Mouse (Mus musculus) kidney, adult 8-10 months (tissue): ENCODE data around the gene Plekho2.
A peak's percentile ranks its signal among the peaks of the same experiment; 100 is the strongest.

Experiments
- DNase-seq, 2 experiments: peaks; one replicate each; pipeline ENCODE4 v3.0.0; 2022

The Plekho2 gene

DNA sequence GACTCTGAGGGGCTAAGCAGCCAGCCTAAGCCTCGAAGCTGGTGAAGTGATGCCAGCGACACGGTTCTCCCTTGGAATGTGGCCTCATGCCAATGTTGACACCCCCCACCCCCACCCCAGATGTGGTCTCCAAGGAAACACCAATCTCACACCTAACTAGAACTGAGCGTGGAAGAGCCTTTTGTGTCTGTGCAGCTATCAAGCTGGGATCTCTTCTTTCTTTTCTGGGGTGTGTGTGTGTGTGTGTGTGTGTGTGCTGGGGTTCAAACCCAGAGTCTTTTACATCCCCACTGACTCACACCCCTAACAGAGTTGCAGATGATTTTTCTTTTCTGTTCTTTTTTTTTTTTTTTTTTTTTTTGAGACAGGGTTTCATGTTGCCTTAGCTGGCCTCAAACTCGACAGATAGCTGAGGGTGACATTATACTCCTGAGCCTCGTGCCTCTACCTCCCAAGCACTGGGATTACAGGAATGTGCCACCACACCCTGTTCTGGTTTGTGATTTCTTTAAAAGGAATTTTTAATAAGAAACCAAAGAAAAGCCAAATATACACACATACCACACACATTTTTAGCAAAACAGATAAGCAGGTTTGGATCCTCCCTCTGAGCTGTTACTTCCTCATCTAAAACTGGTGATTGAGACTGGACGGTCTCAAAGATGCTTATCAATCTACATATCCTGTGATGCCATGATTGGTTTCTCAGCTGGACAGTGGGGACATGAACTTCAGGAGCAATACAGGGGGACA, 29.6 kb downstream of the Plekho2 start:
- no peak for DNase-seq

- no peak for DNase-seq
These were observed 30.2 kb downstream of the Plekho2 start for GRCm38 (mm10) chr9:65549643-65550042.

GRCm38 (mm10) chr9:65549139-65549538, 30.7 kb downstream of the Plekho2 start:
- DNase-seq = no peak

- no peak for DNase-seq
These were observed 31.5 kb downstream of the Plekho2 start for GRCm38 (mm10) chr9:65548311-65548710.

- DNase-seq = no peak
These were observed 32.0 kb downstream of the Plekho2 start for GRCm38 (mm10) chr9:65547844-65548243.

DNA sequence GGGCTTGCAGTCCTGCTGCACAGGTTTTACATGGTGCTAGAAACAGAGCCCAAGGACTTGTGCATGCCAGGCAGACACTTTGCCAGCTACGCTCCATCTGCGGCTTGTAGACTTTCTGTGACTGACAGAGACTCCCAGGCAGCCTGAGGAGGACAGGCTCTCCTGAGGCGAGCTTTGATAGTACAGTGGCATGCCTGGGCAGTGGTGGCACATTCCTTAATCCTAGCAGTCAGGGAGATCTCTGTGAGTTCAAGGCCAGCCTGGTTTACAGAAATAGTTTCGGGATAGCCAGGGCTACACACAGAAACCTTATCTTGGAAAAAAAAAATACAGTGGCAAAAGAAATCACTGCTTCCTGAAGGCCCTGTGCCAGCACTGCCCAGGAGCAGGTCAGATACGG, 32.7 kb downstream of the Plekho2 start:
- no peak for DNase-seq

DNA sequence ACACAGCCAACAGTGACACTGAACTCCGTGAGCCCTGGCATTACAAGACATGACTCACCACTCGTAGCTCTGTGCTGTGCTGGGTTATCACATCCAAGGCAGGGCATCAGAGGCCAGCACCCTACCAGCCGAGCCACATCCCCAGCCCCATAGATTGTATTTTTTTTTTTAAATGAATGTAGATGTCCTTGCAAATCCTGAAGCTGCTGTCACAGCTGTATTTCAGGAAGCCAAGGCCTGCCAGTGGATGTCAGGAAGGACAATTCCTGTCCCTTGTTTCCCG, 33.5 kb downstream of the Plekho2 start:
- no peak for DNase-seq

DNA sequence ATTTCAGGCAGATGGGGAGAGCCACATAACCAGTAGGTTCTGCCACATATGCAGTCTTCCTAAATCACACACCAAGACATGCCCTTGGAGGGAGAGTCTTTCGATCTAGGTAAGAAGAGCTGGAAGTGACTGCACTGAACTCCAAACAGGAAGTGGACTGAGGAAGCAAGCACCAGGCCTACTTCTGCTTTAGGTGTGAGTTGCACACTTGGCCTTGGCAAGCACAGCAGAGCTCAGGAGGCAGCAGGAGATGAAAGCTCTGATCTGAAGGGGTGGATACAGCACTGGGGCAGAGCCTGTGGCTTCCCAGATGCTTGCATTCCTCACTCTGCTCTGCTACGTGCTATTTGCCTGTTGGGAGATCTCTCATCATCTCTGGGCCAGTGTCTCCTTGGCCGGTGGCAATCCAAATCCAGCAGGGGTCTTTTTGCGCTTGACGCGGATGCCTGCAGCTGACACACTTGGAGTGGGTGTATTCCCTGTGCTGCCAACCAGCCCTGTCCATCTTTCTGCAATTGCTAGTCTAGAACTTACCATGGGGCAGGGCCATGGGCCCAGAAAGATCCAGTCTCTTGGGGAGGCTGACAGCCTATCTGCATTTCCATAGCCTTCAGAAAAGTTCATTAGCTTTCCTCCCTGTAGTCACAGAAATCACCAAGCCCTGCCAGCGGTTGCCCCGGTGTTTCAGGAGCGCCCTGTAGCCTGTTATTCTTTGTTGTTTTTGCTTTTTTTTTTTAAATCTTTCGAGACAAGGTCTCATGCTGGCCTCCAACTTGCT, 34.0 kb downstream of the Plekho2 start:
- DNase-seq = no peak

DNA sequence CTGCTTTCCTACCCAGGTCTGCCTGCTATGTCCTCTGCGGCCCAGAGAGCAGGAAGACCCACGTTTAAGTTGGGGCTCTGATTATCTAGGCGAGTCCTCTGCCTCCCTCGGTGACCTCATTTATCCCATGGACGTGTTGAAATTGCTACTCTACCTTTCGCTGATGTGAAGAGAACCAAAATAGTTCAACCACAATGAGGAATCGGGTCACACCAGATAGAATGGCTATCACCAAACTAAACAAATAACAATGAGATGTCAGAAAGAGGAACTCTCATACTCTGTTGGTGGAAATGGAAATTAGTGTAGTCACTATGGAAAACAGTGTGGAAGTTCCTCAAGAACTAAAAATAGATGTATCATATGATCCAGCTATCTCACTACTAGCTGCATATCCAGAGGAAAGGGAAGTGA, 37.7 kb downstream of the Plekho2 start:
- DNase-seq = no peak

GRCm38 (mm10) chr9:65541126-65542068, 38.4 kb downstream of the Plekho2 start:
- no peak for DNase-seq

GRCm38 (mm10) chr9:65539697-65540096, 40.1 kb downstream of the Plekho2 start:
- no peak for DNase-seq

DNA sequence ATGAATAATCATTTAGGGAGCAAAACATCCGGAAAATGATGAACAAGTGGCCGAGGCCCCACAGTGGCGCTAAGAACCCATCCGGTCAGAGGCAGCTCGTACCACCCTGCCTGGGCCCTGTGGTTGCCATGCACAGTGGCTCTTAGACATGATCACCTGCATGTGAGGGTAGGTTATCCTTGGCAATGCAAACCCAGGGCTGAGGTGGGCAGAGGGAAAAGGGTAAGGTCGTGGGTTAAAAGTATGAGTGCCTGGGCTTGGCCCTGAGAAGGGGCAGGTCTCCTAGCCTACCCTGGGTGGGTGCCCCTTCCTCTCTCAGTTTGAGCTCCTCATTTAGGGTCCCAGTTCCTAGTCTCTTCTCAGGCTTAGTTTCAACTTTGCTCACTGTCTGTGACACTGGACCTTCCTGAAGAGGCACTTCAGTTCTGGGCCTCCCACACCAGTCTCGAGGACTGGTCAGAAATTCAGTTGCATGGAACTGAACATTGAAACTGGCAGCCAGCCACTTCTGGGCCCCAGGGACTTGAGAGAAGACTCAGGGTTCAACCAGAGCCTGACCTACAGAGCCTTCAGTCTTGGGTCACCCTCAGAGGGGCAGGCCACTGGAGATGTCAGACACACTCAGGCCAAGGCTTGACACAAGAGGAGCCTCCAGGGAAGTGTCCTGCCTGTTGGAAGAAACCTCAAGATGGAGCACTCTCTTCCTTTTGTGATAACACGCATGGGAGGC, 41.8 kb downstream of the Plekho2 start:
- DNase-seq = peak in 1 of 2 experiments; percentile 23

GRCm38 (mm10) chr9:65536491-65536890, 43.3 kb downstream of the Plekho2 start:
- DNase-seq = no peak

DNA sequence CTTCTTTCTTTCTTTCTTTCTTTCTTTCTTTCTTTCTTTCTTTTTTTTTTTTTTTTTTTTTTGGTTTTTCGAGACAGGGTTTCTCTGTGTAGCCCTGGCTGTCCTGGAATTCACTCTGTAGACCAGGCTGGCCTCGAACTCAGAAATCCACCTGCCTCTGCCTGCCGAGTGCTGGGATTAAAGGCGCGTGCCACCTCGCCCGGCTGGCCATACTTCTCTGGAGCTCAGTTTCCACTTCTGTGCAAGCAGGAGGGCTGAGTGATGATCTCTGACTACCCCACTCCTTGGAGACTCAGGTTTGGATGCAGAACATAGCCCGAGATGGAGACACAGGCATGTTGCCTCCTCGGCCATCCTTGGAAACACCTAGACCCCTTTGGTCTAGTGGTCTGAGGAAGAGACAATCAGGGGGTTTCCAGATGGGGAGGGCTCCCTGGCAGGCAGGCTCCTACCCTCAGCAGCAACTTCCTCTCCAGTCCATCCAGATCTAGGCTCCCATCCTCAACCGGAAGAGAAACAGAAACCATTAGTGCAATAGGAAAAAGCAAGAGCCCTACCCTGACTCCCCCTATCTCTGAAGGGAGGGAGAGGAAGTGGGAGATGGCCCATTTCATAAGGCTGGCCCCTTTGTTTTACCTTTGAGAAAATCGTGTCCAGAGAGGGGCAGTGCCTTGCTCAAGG, 43.9 kb downstream of the Plekho2 start:
- DNase-seq = no peak

- no peak for DNase-seq
These were observed 44.6 kb downstream of the Plekho2 start for GRCm38 (mm10) chr9:65535191-65535722.

DNA sequence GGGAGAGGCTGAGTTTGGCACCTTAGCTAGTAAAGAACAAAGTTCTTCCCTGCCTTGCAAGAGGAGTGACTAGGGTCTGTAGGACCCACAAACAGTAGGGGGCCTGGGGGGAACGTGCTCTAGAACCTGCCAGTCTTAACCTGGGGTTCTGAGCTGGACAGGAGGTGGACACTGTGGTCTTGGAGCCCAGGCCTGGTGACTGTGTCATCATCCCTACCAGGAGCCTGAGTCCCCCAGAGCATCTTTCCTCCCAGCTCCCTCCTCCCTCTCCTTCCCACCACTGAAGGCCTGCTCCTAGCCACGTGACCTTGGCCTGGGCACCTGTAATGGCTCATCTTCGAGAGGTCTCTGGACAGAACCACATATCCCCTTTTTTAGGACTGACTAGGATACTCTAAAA, 45.7 kb downstream of the Plekho2 start:
- DNase-seq = no peak

- DNase-seq = no peak
These were observed 46.9 kb downstream of the Plekho2 start for GRCm38 (mm10) chr9:65532986-65533385.

DNA sequence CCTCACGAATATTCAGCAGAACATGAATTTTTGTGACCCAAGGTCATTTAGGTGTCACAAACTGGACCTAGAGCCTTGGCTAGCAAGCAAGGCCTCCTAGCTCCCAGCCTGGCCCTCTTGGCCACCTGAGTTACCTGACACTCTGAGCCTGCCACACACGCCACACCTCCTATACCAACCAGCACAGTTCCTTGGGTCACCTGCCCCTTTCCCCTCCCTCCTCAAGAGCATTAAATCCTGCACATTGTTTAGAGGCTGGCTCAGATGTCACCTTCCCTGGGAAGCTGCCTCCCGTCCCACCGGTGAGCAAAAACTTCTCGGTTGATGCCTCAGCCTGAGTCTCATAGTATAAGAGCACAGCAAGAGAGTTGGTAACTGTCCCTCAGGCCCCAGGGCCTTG, 48.6 kb downstream of the Plekho2 start:
- no peak for DNase-seq

- DNase-seq = no peak
These were observed 50.2 kb downstream of the Plekho2 start for GRCm38 (mm10) chr9:65529659-65530058.

DNA sequence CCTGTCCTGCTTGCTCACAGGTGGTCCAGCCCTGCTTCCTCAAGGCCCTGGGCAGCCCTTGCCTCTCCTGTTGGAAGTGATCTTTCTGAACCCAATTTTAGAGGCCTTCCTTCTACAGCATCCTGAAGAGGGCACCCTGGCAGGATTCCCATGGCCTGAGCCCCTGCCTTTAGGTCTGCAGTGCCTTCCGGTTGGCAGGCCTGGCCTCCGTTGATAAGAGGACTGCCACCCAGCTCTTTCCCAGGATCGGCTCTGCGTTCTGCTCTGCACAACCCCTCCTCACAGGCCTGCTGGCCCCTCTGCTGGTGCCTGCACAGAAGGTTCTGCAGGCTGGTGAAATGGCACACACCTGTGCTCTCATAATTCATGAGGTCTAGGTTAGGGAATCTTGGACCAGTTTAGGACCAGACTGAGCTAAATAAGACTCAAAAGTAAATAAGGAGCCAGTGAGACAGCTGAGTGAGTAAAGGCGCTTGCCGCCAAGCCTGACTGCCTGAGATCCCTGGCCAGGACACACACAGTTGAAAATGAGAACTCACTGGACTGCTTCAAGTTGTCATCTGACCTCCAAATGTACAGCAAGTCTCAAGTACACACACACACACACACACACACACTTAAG, 51.3 kb downstream of the Plekho2 start:
- DNase-seq = no peak

DNA sequence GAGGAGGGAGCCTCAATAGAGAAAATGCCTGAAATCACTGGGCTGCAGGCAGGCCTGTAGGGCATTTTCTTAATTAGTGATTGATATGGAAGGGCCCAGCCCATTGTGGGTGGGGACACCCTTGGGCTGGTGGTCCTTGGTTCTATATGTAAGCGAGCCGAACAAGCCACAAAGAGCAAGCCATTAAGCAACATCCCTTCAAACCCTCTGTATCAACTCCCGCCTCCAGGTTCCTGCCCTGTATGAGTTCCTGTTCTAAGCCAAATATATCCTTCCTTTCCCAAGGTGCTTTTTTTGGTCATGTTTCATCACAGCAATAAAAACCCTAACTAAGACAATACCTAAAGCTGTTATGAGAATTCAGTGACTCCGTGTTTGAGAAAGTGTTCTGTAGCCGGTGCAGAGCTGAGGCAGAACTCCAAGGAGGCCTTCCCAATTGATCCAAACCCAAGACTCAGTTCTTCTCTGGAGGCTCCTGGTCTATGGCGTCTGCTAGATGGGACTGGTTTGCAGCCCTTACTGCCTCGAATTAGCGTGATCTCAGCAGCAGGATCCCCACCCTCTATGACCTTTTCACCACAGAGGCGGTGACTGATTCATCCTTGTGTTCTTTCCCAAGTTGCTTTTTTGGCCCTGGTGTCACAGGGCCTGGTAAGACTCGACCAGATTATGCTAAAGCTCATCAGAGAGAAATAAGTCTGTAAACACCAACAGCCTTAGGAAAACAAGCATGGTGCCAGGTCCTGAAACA, 54.2 kb downstream of the Plekho2 start:
- DNase-seq = no peak
